Mouse (Mus musculus): ENCODE results near the gene Wfdc18.

DNA sequence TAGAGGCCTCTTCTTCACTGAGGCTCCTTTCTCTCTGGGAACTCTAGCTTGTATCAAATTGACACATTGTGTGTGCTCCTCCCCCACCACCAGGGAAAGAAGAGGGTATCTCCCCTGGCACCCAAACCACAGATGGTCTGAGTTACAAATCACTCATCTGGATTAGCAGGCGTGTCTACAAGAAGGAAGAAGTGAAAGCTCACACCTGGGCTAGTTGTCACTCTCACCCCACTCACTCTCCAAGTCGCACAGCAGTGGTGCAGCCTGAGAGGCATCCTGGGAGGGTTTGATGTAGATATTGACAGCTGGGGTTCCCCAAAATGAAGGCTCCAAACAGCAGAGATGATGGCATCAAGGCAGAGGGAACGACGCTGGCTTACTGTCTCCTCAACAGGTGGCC lies 37.3 kb downstream of the Wfdc18 start:
- TF ChIP-seq CTCF (IDR thresholded peaks at IDR 0.05) (no peak), EP300 (IDR thresholded peaks at IDR 0.05) (no peak)
